17 mouse cellular contexts compared by ENCODE assay signal in genomic region chr9:112178438-112178837, GRCm38 (mm10). TPM values are rescaled to one million over a fixed set of nuclear protein-coding genes. Genes with fewer than 3 reads are reported as not detected.
DNase-seq lines count a peak whose midpoint lies in the region; ATAC-seq and TF ChIP-seq lines count a peak whose summit lies in the region.
"Had no signal": no experiment of that assay in that cellular context is flagged by ENCODE, and none has a peak within 500 bp of the region (broad histone marks: within the 10 kb centered on the region; RNA-seq: fewer than 3 reads in every experiment).

No protein-coding gene starts in this region.

- H3K4me3 ChIP-seq in forebrain, embryonic 15.5 days = no peak overlapping the region
- no peak overlapping the region for H3K4me3 ChIP-seq in forebrain, embryonic 14.5 days (ENCODE audit: low read depth, low read length)
- no peak overlapping the region for H3K4me3 ChIP-seq in layer of hippocampus, adult 2 months
- H3K4me3 ChIP-seq in heart, embryonic 11.5 days (ENCODE audit: low read depth, low read length) = no peak overlapping the region
- H3K4me3 ChIP-seq in liver, embryonic 13.5 days (replicated peaks) = no peak overlapping the region
- H3K4me3 ChIP-seq: embryonic facial prominence, embryonic 10.5 days; limb, embryonic 12.5 days; midbrain, embryonic 10.5 days had no signal

- no peak overlapping the region for H3K4me2 ChIP-seq in forebrain, embryonic 15.5 days (replicated peaks)
- H3K4me2 ChIP-seq in forebrain, embryonic 14.5 days (ENCODE audit: low read length) = no peak overlapping the region
- peak overlapping the region; percentile 24 for H3K4me2 ChIP-seq in heart, embryonic 11.5 days
- peak overlapping the region; percentile 43 for H3K4me2 ChIP-seq in liver, embryonic 13.5 days
- H3K4me2 ChIP-seq: limb, embryonic 12.5 days had no signal

- no peaks in the 10 kb centered on the region for H3K9me3 ChIP-seq in forebrain, embryonic 15.5 days
- H3K9me3 ChIP-seq in forebrain, embryonic 14.5 days (replicated peaks; ENCODE audit: control insufficient read depth, low read length) = no peaks in the 10 kb centered on the region
- no peaks in the 10 kb centered on the region for H3K9me3 ChIP-seq in heart, embryonic 11.5 days (replicated peaks; ENCODE audit: control insufficient read depth, low read length)
- H3K9me3 ChIP-seq in liver, embryonic 13.5 days (replicated peaks) = no peaks in the 10 kb centered on the region
- H3K9me3 ChIP-seq: embryonic facial prominence, embryonic 10.5 days; limb, embryonic 12.5 days; midbrain, embryonic 10.5 days had no signal

- no peak for ATAC-seq in forebrain, embryonic 15.5 days (replicated peaks)
- no peak for ATAC-seq in forebrain, embryonic 14.5 days
- ATAC-seq in heart, embryonic 11.5 days (replicated peaks; ENCODE audit: insufficient number of reproducible peaks, low FRiP score, low TSS enrichment) = no peak; the same call in 1 of the 2 replicates
- peak; percentile 53; the same call in 1 of the 2 replicates for ATAC-seq in liver, embryonic 13.5 days (ENCODE audit: low read depth)
- ATAC-seq: hindbrain, postnatal 0 days; lung, postnatal 0 days had no signal

- peaks cover 11% of the 10 kb centered on the region for H3K36me3 ChIP-seq in forebrain, embryonic 15.5 days
- 0 out of 2 replicates have a peak, but pooled peaks cover 5% of the 10 kb centered on the region for H3K36me3 ChIP-seq in forebrain, embryonic 14.5 days (ENCODE audit: control insufficient read depth, insufficient read depth, low read length)
- no peaks in the 10 kb centered on the region for H3K36me3 ChIP-seq in heart, embryonic 11.5 days (ENCODE audit: control insufficient read depth, insufficient read depth, low read length)
- H3K36me3 ChIP-seq in liver, embryonic 13.5 days = no peaks in the 10 kb centered on the region
- H3K36me3 ChIP-seq: embryonic facial prominence, embryonic 10.5 days; limb, embryonic 12.5 days; midbrain, embryonic 10.5 days had no signal

- 48% methylated on average over 5 of the region's 5 CpGs for WGBS in forebrain, embryonic 15.5 days
- 56% methylated on average over 5 of the region's 5 CpGs for whole genome bisulfite sequencing in forebrain, embryonic 14.5 days
- WGBS in heart, embryonic 11.5 days (ENCODE audit: insufficient replicate concordance) = 11% methylated on average over 5 of the region's 5 CpGs
- WGBS in liver, embryonic 13.5 days (ENCODE audit: insufficient replicate concordance) = 6% methylated on average over 5 of the region's 5 CpGs

- no peak for DNase-seq in forebrain, embryonic 14.5 days (ENCODE audit: low spot score)
- no peak for DNase-seq in layer of hippocampus, adult 2 months (ENCODE audit: low spot score in 2 of 2)
- DNase-seq in layer of hippocampus, adult 9-11 months = no peak
- DNase-seq in liver, embryonic 13.5 days = peak; percentile 24
- DNase-seq in cerebellum, postnatal 4 days (ENCODE audit: low spot score in 2 of 2) = no peak
- DNase-seq in testis, postnatal 14 days (ENCODE audit: low spot score) = no peak
- DNase-seq: adrenal gland, postnatal 36 days; cerebellum, postnatal 10 days; kidney, adult 9 months; thymus, postnatal 4 days had no signal

- no peaks in the 10 kb centered on the region for H3K27me3 ChIP-seq in forebrain, embryonic 15.5 days
- no peaks in the 10 kb centered on the region for H3K27me3 ChIP-seq in forebrain, embryonic 14.5 days (replicated peaks; ENCODE audit: control insufficient read depth, insufficient read depth, low read length)
- H3K27me3 ChIP-seq in heart, embryonic 11.5 days (ENCODE audit: control insufficient read depth, insufficient read depth, low read length) = no peaks in the 10 kb centered on the region
- no peaks in the 10 kb centered on the region for H3K27me3 ChIP-seq in liver, embryonic 13.5 days
- H3K27me3 ChIP-seq: limb, embryonic 12.5 days had no signal

- H3K27ac ChIP-seq in forebrain, embryonic 15.5 days (replicated peaks) = peak overlapping the region; percentile 46
- H3K27ac ChIP-seq in forebrain, embryonic 14.5 days (ENCODE audit: low read depth, low read length) = no peak overlapping the region
- H3K27ac ChIP-seq in layer of hippocampus, adult 2 months = peak overlapping the region; percentile 57; the same call in 1 of the 2 replicates
- H3K27ac ChIP-seq in heart, embryonic 11.5 days (ENCODE audit: low read depth, low read length) = peak overlapping the region; percentile 64
- H3K27ac ChIP-seq in liver, embryonic 13.5 days = peak overlapping the region; percentile 30
- H3K27ac ChIP-seq: embryonic facial prominence, embryonic 10.5 days; hindbrain, postnatal 0 days; limb, embryonic 12.5 days; midbrain, embryonic 10.5 days had no signal

- 0 out of 2 replicates have a peak overlapping the region, but pooled peaks have one; percentile 7 for H3K9ac ChIP-seq in forebrain, embryonic 15.5 days (replicated peaks)
- H3K9ac ChIP-seq in forebrain, embryonic 14.5 days (ENCODE audit: low read length) = no peak overlapping the region
- H3K9ac ChIP-seq in heart, embryonic 11.5 days (ENCODE audit: low read depth, low read length) = no peak overlapping the region
- H3K9ac ChIP-seq in liver, embryonic 13.5 days = no peak overlapping the region
- H3K9ac ChIP-seq: limb, embryonic 12.5 days had no signal

- TF ChIP-seq CTCF in layer of hippocampus, adult 2 months (conservative IDR thresholded peaks at IDR 0.05) = no peak

- peaks cover 9% of the 10 kb centered on the region; the same call in 1 of the 2 replicates for H3K4me1 ChIP-seq in forebrain, embryonic 15.5 days
- H3K4me1 ChIP-seq in forebrain, embryonic 14.5 days (ENCODE audit: control insufficient read depth, insufficient read depth, low read length) = peaks cover 8% of the 10 kb centered on the region
- H3K4me1 ChIP-seq in heart, embryonic 11.5 days (ENCODE audit: control insufficient read depth, insufficient read depth, low read length) = peaks cover 27% of the 10 kb centered on the region
- peaks cover 96% of the 10 kb centered on the region for H3K4me1 ChIP-seq in liver, embryonic 13.5 days (replicated peaks)

RNA-seq across cellular contexts. Expression of gene Arpp21, which starts 57.3 kb away (rescaled TPM):
- polyA plus RNA-seq in forebrain, embryonic 15.5 days (2015; fragmentation: Nextera tagmentation; extraction: Ambion mirVana) = 71.4 and 76.3 TPM in 2 replicates
- 29.2 and 37.4 TPM in 2 replicates for polyA plus RNA-seq in forebrain, embryonic 14.5 days (2014; fragmentation: Nextera tagmentation; extraction: Ambion mirVana)
- total RNA-seq in layer of hippocampus, adult 2 months (2021) = 100 to 1,000 TPM; 242 to 245 TPM
- 1.7 and 3.1 TPM in 2 replicates for polyA plus RNA-seq in heart, embryonic 11.5 days (2014; fragmentation: Nextera tagmentation; extraction: Ambion mirVana)
- polyA plus RNA-seq in liver, embryonic 13.5 days (2015; fragmentation: Nextera tagmentation; extraction: Ambion mirVana) = 0.81 and 1.1 TPM in 2 replicates
- polyA plus RNA-seq: lung, postnatal 0 days had no signal

Comparison
In these comparisons a context has a peak if more than half of its experiments do, and no peak if none do; other contexts are left out.
1. H3K4me2 ChIP-seq: peak in heart, embryonic 11.5 days (single experiment) and liver, embryonic 13.5 days (single experiment); none in forebrain, embryonic 15.5 days (single experiment) and forebrain, embryonic 14.5 days (single experiment).